Mouse (Mus musculus): Measurements from ENCODE around the gene Slc25a4. TPM values are rescaled to one million over a fixed set of nuclear protein-coding genes. Genes with fewer than 3 reads are reported as not detected.
A peak's percentile ranks its signal among the peaks of the same experiment; 100 is the strongest.

Gene Slc25a4
- polyA plus RNA-seq, 1 experiment from 2014 or later = 795 TPM

- 18% methylated on average over 2 of the region's 2 CpGs for WGBS
- DNase-seq = no peak
- Histone ChIP-seq H3K4me2 (ENCODE audit: low read length) (no peak overlapping the region), H3K9me3 (ENCODE audit: control insufficient read depth, low read length) (no peaks in the 10 kb centered on the region), H3K27me3 (ENCODE audit: control insufficient read depth, insufficient read depth, low read length) (no peaks in the 10 kb centered on the region; the same call in 1 of the 2 replicates), H3K36me3 (ENCODE audit: control insufficient read depth, insufficient read depth, low read length) (peaks cover 3% of the 10 kb centered on the region; the same call in 1 of the 2 replicates), H3K4me1 (ENCODE audit: control insufficient read depth, insufficient read depth, low read length) (peaks cover 18% of the 10 kb centered on the region), H3K27ac (replicated peaks; ENCODE audit: low read depth, low read length) (no peak overlapping the region), H3K4me3 (replicated peaks; ENCODE audit: low read depth, low read length) (no peak overlapping the region), H3K9ac (replicated peaks; ENCODE audit: low read length) (no peak overlapping the region)
- no peak for ATAC-seq (ENCODE audit: low FRiP score, low TSS enrichment)
These were observed 2.9 kb upstream of the Slc25a4 start for GRCm38 (mm10) chr8:46213971-46214480.

- Histone ChIP-seq H3K4me3 (replicated peaks; ENCODE audit: low read depth, low read length) (no peak overlapping the region), H3K4me2 (ENCODE audit: low read length) (peak overlapping the region; percentile 81; the same call in 1 of the 2 replicates), H3K4me1 (ENCODE audit: control insufficient read depth, insufficient read depth, low read length) (peaks cover 21% of the 10 kb centered on the region), H3K9ac (replicated peaks; ENCODE audit: low read length) (no peak overlapping the region), H3K27me3 (ENCODE audit: control insufficient read depth, insufficient read depth, low read length) (no peaks in the 10 kb centered on the region), H3K27ac (replicated peaks; ENCODE audit: low read depth, low read length) (no peak overlapping the region), H3K9me3 (ENCODE audit: control insufficient read depth, low read length) (no peaks in the 10 kb centered on the region), H3K36me3 (ENCODE audit: control insufficient read depth, insufficient read depth, low read length) (peaks cover 21% of the 10 kb centered on the region)
- no peak for DNase-seq
- ATAC-seq (ENCODE audit: low FRiP score, low TSS enrichment) = no peak
- WGBS = 46% methylated on average over 7 of the region's 7 CpGs
These were observed 1.1 kb upstream of the Slc25a4 start for GRCm38 (mm10) chr8:46212194-46212593.

GRCm38 (mm10) chr8:46211611-46212071, 557 bp upstream of the Slc25a4 start:
- H3K27ac ChIP-seq (replicated peaks; ENCODE audit: low read depth, low read length) = peak overlapping the region; percentile 98
- no peak for ATAC-seq (ENCODE audit: low FRiP score, low TSS enrichment)
- DNase-seq = peak; percentile 65
- peak overlapping the region; percentile 97 for H3K9ac ChIP-seq (replicated peaks; ENCODE audit: low read length)
- 4% methylated on average over 13 of the region's 13 CpGs for WGBS
- H3K4me3 ChIP-seq (replicated peaks; ENCODE audit: low read depth, low read length) = peak overlapping the region; percentile 71
- H3K4me2 ChIP-seq (ENCODE audit: low read length) = peak overlapping the region; percentile 81
- H3K9me3 ChIP-seq (ENCODE audit: control insufficient read depth, low read length) = no peaks in the 10 kb centered on the region
- no peaks in the 10 kb centered on the region for H3K27me3 ChIP-seq (ENCODE audit: control insufficient read depth, insufficient read depth, low read length)
- H3K4me1 ChIP-seq (ENCODE audit: control insufficient read depth, insufficient read depth, low read length) = peaks cover 19% of the 10 kb centered on the region
- peaks cover 27% of the 10 kb centered on the region for H3K36me3 ChIP-seq (ENCODE audit: control insufficient read depth, insufficient read depth, low read length)

- Histone ChIP-seq H3K27ac (replicated peaks; ENCODE audit: low read depth, low read length) (0 out of 2 replicates have a peak overlapping the region, but pooled peaks have one; percentile 28), H3K27me3 (ENCODE audit: control insufficient read depth, insufficient read depth, low read length) (no peaks in the 10 kb centered on the region), H3K9me3 (ENCODE audit: control insufficient read depth, low read length) (no peaks in the 10 kb centered on the region), H3K4me3 (replicated peaks; ENCODE audit: low read depth, low read length) (peak overlapping the region; percentile 71), H3K36me3 (ENCODE audit: control insufficient read depth, insufficient read depth, low read length) (peaks cover 51% of the 10 kb centered on the region), H3K4me1 (ENCODE audit: control insufficient read depth, insufficient read depth, low read length) (peaks cover 16% of the 10 kb centered on the region), H3K9ac (replicated peaks; ENCODE audit: low read length) (peak overlapping the region; percentile 97; the same call in 1 of the 2 replicates), H3K4me2 (ENCODE audit: low read length) (peak overlapping the region; percentile 81)
- ATAC-seq (ENCODE audit: low FRiP score, low TSS enrichment) (no peak), DNase-seq (peak; percentile 24)
- 79% methylated on average over 15 of the region's 15 CpGs for WGBS
These were observed 2.0 kb downstream of the Slc25a4 start for GRCm38 (mm10) chr8:46209057-46209456.

- Histone ChIP-seq H3K4me1 (ENCODE audit: control insufficient read depth, insufficient read depth, low read length) (peaks cover 16% of the 10 kb centered on the region), H3K36me3 (ENCODE audit: control insufficient read depth, insufficient read depth, low read length) (peaks cover 56% of the 10 kb centered on the region), H3K4me2 (ENCODE audit: low read length) (peak overlapping the region; percentile 81), H3K27me3 (ENCODE audit: control insufficient read depth, insufficient read depth, low read length) (no peaks in the 10 kb centered on the region), H3K9me3 (ENCODE audit: control insufficient read depth, low read length) (no peaks in the 10 kb centered on the region), H3K27ac (replicated peaks; ENCODE audit: low read depth, low read length) (no peak overlapping the region), H3K4me3 (replicated peaks; ENCODE audit: low read depth, low read length) (peak overlapping the region; percentile 1; the same call in 1 of the 2 replicates), H3K9ac (replicated peaks; ENCODE audit: low read length) (no peak overlapping the region)
- no peak for ATAC-seq (ENCODE audit: low FRiP score, low TSS enrichment)
- 89% methylated on average over 12 of the region's 12 CpGs for WGBS
- peak; percentile 27 for DNase-seq
These were observed 2.7 kb downstream of the Slc25a4 start for GRCm38 (mm10) chr8:46208354-46208753.

GRCm38 (mm10) chr8:46206107-46206506, 5.0 kb downstream of the Slc25a4 start:
- H3K36me3 ChIP-seq (ENCODE audit: control insufficient read depth, insufficient read depth, low read length) = peaks cover 75% of the 10 kb centered on the region
- WGBS = 93% methylated on average over 6 of the region's 6 CpGs

GRCm38 (mm10) chr8:46204974-46205640, 6.0 kb downstream of the Slc25a4 start:
- Histone ChIP-seq H3K27ac (replicated peaks; ENCODE audit: low read depth, low read length) (no peak overlapping the region), H3K27me3 (ENCODE audit: control insufficient read depth, insufficient read depth, low read length) (no peaks in the 10 kb centered on the region), H3K4me3 (replicated peaks; ENCODE audit: low read depth, low read length) (no peak overlapping the region), H3K4me2 (ENCODE audit: low read length) (no peak overlapping the region), H3K9me3 (ENCODE audit: control insufficient read depth, low read length) (no peaks in the 10 kb centered on the region), H3K36me3 (ENCODE audit: control insufficient read depth, insufficient read depth, low read length) (peaks cover 75% of the 10 kb centered on the region), H3K9ac (replicated peaks; ENCODE audit: low read length) (no peak overlapping the region), H3K4me1 (ENCODE audit: control insufficient read depth, insufficient read depth, low read length) (peaks cover 16% of the 10 kb centered on the region)
- ATAC-seq (ENCODE audit: low FRiP score, low TSS enrichment) (no peak), DNase-seq (no peak)
- WGBS = 85% methylated on average over 9 of the region's 9 CpGs

More at GRCm38 (mm10) chr8:46206107-46206506, 5.0 kb downstream of the Slc25a4 start:
- no peak for DNase-seq
- Histone ChIP-seq H3K4me2 (ENCODE audit: low read length) (no peak overlapping the region), H3K27ac (replicated peaks; ENCODE audit: low read depth, low read length) (no peak overlapping the region), H3K27me3 (ENCODE audit: control insufficient read depth, insufficient read depth, low read length) (no peaks in the 10 kb centered on the region), H3K4me3 (replicated peaks; ENCODE audit: low read depth, low read length) (no peak overlapping the region), H3K4me1 (ENCODE audit: control insufficient read depth, insufficient read depth, low read length) (peaks cover 16% of the 10 kb centered on the region), H3K9ac (replicated peaks; ENCODE audit: low read length) (no peak overlapping the region), H3K9me3 (ENCODE audit: control insufficient read depth, low read length) (no peaks in the 10 kb centered on the region)
- no peak for ATAC-seq (ENCODE audit: low FRiP score, low TSS enrichment)

GRCm38 (mm10) chr8:46204301-46204700, 6.8 kb downstream of the Slc25a4 start:
- no peak overlapping the region for H3K9ac ChIP-seq (replicated peaks; ENCODE audit: low read length)
- H3K4me2 ChIP-seq (ENCODE audit: low read length) = no peak overlapping the region
- WGBS = 92% methylated on average over 3 of the region's 3 CpGs
- no peak overlapping the region for H3K27ac ChIP-seq (replicated peaks; ENCODE audit: low read depth, low read length)
- DNase-seq (no peak), ATAC-seq (ENCODE audit: low FRiP score, low TSS enrichment) (no peak)
- H3K4me3 ChIP-seq (replicated peaks; ENCODE audit: low read depth, low read length) = no peak overlapping the region
- H3K27me3 ChIP-seq (ENCODE audit: control insufficient read depth, insufficient read depth, low read length) = no peaks in the 10 kb centered on the region
- peaks cover 74% of the 10 kb centered on the region for H3K36me3 ChIP-seq (ENCODE audit: control insufficient read depth, insufficient read depth, low read length)
- peaks cover 9% of the 10 kb centered on the region for H3K4me1 ChIP-seq (ENCODE audit: control insufficient read depth, insufficient read depth, low read length)
- no peaks in the 10 kb centered on the region for H3K9me3 ChIP-seq (ENCODE audit: control insufficient read depth, low read length)

GRCm38 (mm10) chr8:46202350-46202749, 8.7 kb downstream of the Slc25a4 start:
- Histone ChIP-seq H3K27me3 (ENCODE audit: control insufficient read depth, insufficient read depth, low read length) (no peaks in the 10 kb centered on the region), H3K4me2 (ENCODE audit: low read length) (no peak overlapping the region), H3K36me3 (ENCODE audit: control insufficient read depth, insufficient read depth, low read length) (peaks cover 55% of the 10 kb centered on the region), H3K4me3 (replicated peaks; ENCODE audit: low read depth, low read length) (no peak overlapping the region), H3K4me1 (ENCODE audit: control insufficient read depth, insufficient read depth, low read length) (no peaks in the 10 kb centered on the region), H3K27ac (replicated peaks; ENCODE audit: low read depth, low read length) (no peak overlapping the region), H3K9me3 (ENCODE audit: control insufficient read depth, low read length) (no peaks in the 10 kb centered on the region), H3K9ac (replicated peaks; ENCODE audit: low read length) (no peak overlapping the region)
- DNase-seq (no peak), ATAC-seq (ENCODE audit: low FRiP score, low TSS enrichment) (no peak)
- WGBS = 82% methylated on average over 6 of the region's 6 CpGs
